Mouse (Mus musculus) liver, adult (tissue): ENCODE results near the gene Prrg2.

Experiments used
- GATA4 ChIP-seq: IDR thresholded peaks from 2 replicates; pipeline ENCODE4 v1.6.1; 2014; ENCODE audit warnings: mild to moderate bottlenecking, low read length; ENCODE audit not compliant: insufficient replicate concordance

The Prrg2 gene

DNA sequence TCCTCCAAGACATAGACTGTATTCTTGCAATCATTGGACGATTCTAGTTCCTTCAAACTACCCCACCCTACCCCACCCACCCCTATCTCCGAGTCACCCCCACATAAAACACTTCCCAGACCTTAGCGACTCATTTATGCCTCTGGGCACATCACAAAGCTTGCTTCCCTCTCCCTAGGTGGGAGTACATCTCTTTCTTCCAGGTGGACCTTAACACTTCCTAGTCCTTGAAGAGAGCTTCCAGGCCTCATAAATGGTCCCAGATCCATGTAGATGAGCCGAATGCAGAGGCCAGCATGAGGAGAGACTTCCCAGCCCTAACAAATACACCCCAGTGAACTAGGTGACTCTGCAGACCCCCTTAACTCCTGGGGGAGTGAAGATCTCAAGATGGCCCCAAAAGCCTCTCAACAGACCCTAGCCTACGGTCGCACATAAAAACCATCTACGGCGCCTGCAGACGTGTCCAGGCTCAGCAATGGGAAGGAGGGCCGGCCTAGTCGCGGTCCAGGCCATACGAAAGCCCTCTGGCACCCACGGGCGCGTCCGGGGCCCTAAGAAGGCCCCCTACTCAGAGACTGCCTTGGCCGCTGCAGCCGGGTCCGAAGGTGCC lies 47.0 kb downstream of the Prrg2 start:
- TF ChIP-seq GATA4 = no peak

- no peak for TF ChIP-seq GATA4
Measured at GRCm38 (mm10) chr7:45014096-45014451, 48.4 kb downstream of the Prrg2 start.

GRCm38 (mm10) chr7:45013366-45014095 lies 48.9 kb downstream of the Prrg2 start:
- TF ChIP-seq GATA4 = no peak

DNA sequence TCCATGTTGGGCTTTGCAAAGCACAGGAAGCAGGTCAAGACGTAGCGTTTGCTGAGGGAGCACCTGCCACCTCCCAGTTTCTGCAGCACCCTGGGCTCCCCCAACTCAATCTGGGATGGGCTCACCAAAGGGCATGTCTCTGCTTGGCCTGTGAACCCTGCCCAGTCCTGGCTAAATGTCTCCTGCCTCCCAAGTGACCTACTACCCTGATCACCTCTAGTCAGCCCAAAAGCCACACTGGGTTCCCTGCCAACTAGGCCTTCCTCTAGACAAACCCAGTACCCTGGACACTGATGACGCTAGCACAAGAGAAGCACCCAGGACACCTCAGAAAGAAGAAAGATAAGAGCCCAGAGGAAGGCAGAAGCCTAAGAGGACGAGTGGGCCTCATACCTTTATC lies 49.7 kb downstream of the Prrg2 start:
- TF ChIP-seq GATA4 = no peak

- TF ChIP-seq GATA4 = no peak
Measured at GRCm38 (mm10) chr7:45012011-45012410, 50.5 kb downstream of the Prrg2 start.

- no peak for TF ChIP-seq GATA4
Measured at GRCm38 (mm10) chr7:45008411-45008810, 54.1 kb downstream of the Prrg2 start.

DNA sequence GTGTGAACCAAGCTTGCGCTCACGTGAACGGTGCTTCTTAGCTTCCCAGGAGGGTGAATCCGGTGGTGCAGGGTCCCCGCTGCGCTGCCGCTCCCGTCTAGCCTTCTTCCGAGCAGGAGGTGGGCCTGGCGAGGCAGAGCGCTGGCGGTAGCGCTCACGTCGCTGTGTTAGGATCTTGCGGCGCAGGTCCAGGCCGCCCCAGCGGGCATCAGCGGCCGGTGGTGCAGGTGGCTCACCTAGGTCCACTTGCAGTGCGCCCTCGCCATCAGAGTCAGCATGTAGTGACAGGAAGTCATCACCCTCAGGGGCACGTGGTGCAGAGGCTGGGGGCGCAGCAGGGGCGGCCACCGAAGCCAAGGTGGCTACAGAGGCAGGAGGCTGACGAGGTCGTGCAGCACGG lies 54.6 kb downstream of the Prrg2 start:
- TF ChIP-seq GATA4 = no peak

GRCm38 (mm10) chr7:45007141-45007540 lies 55.3 kb downstream of the Prrg2 start:
- TF ChIP-seq GATA4 = no peak

DNA sequence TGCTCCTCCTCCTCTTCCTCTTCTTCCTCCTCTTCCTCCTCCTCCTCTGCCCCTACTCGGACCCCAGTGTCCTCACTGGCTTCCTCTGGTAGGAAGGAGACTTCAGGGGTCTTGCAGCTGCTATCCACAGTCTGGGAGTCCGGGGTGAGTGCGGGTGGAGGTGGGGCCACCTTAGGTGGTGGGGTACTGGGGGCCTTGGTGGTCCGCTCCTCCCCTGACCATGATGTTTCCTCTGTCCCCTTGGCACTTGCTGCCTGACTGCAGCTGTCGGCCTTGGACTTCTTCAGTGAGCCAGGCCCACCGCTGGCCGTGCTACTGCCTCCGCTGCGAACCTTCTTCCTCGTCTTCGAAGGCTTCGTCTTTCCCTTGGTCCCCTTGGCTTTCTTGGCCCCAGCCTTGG lies 56.0 kb downstream of the Prrg2 start:
- no peak for TF ChIP-seq GATA4

GRCm38 (mm10) chr7:45005321-45005992 lies 57.0 kb downstream of the Prrg2 start:
- no peak for TF ChIP-seq GATA4

DNA sequence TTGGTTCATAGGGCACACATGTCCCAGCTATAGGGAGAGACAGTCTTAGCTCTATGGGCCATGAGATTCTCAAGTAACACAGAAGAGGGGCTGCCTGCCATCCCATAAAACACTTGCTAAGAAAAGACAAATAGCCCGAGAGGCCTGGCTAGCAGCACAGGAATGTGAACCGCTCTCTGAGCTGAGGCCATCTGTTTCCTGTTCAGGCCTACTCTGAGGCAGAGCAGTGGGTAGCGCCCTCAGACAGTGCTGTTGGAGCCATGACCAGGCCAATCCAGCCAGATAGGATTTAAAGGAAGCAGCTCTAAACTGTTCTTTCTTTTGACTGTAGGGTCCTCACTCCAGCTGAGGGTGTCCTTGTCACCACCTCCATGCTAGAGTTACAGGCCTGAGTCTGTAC lies 57.9 kb downstream of the Prrg2 start:
- no peak for TF ChIP-seq GATA4
